Mouse (Mus musculus) heart, embryonic 11.5 days (tissue): ENCODE data around the gene Tcf7l1. TPM values are rescaled to one million over a fixed set of nuclear protein-coding genes. Genes with fewer than 3 reads are reported as not detected.
A peak's percentile ranks its signal among the peaks of the same experiment; 100 is the strongest.
"Not testable (repeated sequence)": the region's sequence is repeated elsewhere in the genome, so short reads cannot be mapped to it uniquely, and the experiment has no call there.

ENCODE experiments used
- ATAC-seq: fragments of 200-750 bp; cut with Nextera tagmentation; replicated peaks from 2 replicates; pipeline ENCODE4 v1.8.0; 2017; ENCODE audit warnings: moderate library complexity; ENCODE audit not compliant: insufficient number of reproducible peaks, low FRiP score, low TSS enrichment
- H3K27ac ChIP-seq: fragments of 300-500 bp; sonication (generic); 2 replicates; pipeline ENCODE4 v1.5.1; 2014; ENCODE audit warnings: mild to moderate bottlenecking, low read depth, low read length
- H3K27me3 ChIP-seq: fragments of 300-500 bp; sonication (generic); 2 replicates; pipeline ENCODE4 v1.6.1; 2014; ENCODE audit warnings: mild to moderate bottlenecking, low read length, mixed read lengths; ENCODE audit not compliant: control insufficient read depth, insufficient read depth
- H3K36me3 ChIP-seq: fragments of 300-500 bp; sonication (generic); 2 replicates; pipeline ENCODE4 v1.6.1; 2014; ENCODE audit warnings: mild to moderate bottlenecking, low read length, moderate library complexity, mixed read lengths; ENCODE audit not compliant: control insufficient read depth, insufficient read depth
- H3K4me1 ChIP-seq: fragments of 300-500 bp; sonication (generic); 2 replicates; pipeline ENCODE4 v1.6.1; 2014; ENCODE audit warnings: low read length; ENCODE audit not compliant: control insufficient read depth, insufficient read depth
- H3K4me2 ChIP-seq: fragments of 300-500 bp; sonication (generic); 2 replicates; pipeline ENCODE4 v1.6.1; 2014; ENCODE audit warnings: mild to moderate bottlenecking, moderate library complexity
- H3K4me3 ChIP-seq: fragments of 300-500 bp; sonication (generic); 2 replicates; pipeline ENCODE4 v1.5.1; 2014; ENCODE audit warnings: low read depth, low read length
- H3K9ac ChIP-seq: fragments of 300-500 bp; sonication (generic); 2 replicates; pipeline ENCODE4 v1.6.1; 2014; ENCODE audit warnings: mild to moderate bottlenecking, low read depth, low read length, moderate library complexity
- H3K9me3 ChIP-seq: fragments of 300-500 bp; sonication (generic); replicated peaks from 2 replicates; pipeline ENCODE4 v1.6.1; 2016; ENCODE audit warnings: low read length; ENCODE audit not compliant: control insufficient read depth
- WGBS: fragments of 180-500 bp; shearing (Covaris S2); extraction: QIAGEN DNeasy Blood & Tissue Kit; methylation state at CpG from one replicate; pipeline ENCODE4 v1.1.7; 2014; ENCODE audit not compliant: insufficient replicate concordance; 5-methylcytosine and 5-hydroxymethylcytosine counted together
- polyA plus RNA-seq: library from polyadenylated mRNA; unstranded; fragments of >200 nt; fragmentation: Nextera tagmentation; extraction: Ambion mirVana; gene quantifications from 2 replicates; pipeline ENCODE4 v1.2.1, GENCODE M21; 2014

The Tcf7l1 gene
- 15.6 and 15.7 TPM in 2 replicates for polyA plus RNA-seq

- Histone ChIP-seq H3K4me2 (peak within 1 kb of the TSS; percentile 89), H3K4me1 (peaks cover 5% of the 10 kb centered on the region), H3K9me3 (no peaks in the 10 kb centered on the region), H3K27ac (peak within 1 kb of the TSS; percentile 71), H3K9ac (peak within 1 kb of the TSS; percentile 83), H3K27me3 (no peaks in the 10 kb centered on the region), H3K36me3 (no peaks in the 10 kb centered on the region; the same call in 1 of the 2 replicates), H3K4me3 (peak within 1 kb of the TSS; percentile 84)
- WGBS = under 1% methylated on average over 75 of the region's 80 CpGs
- peak; percentile 88 for ATAC-seq
Observed at GRCm38 (mm10) chr6:72788892-72789699, at the start of gene Tcf7l1. Tcf7l1 (minus strand) TSS chr6:72789254.

GRCm38 (mm10) chr6:72837756-72838155, 48.7 kb upstream of the Tcf7l1 start:
- Histone ChIP-seq H3K9me3 (no peaks in the 10 kb centered on the region), H3K4me3 (no peak overlapping the region), H3K4me2 (no peak overlapping the region), H3K36me3 (0 out of 2 replicates have a peak, but pooled peaks cover 2% of the 10 kb centered on the region), H3K9ac (no peak overlapping the region), H3K27me3 (no peaks in the 10 kb centered on the region), H3K4me1 (no peaks in the 10 kb centered on the region), H3K27ac (no peak overlapping the region)
- WGBS = 91% methylated on average over 4 of the region's 4 CpGs
- no peak for ATAC-seq

- 72% methylated on average over 4 of the region's 4 CpGs for WGBS
- H3K4me2 ChIP-seq = no peak overlapping the region
- H3K4me3 ChIP-seq = no peak overlapping the region
- no peak overlapping the region for H3K9ac ChIP-seq
- no peak for ATAC-seq
- H3K27me3 ChIP-seq = no peaks in the 10 kb centered on the region
- H3K4me1 ChIP-seq = no peaks in the 10 kb centered on the region
- no peaks in the 10 kb centered on the region for H3K36me3 ChIP-seq
- no peak overlapping the region for H3K27ac ChIP-seq
- H3K9me3 ChIP-seq = no peaks in the 10 kb centered on the region
Observed at GRCm38 (mm10) chr6:72834518-72834917, 45.5 kb upstream of the Tcf7l1 start.

- Histone ChIP-seq H3K27me3 (no peaks in the 10 kb centered on the region), H3K4me2 (no peak overlapping the region), H3K27ac (no peak overlapping the region), H3K36me3 (no peaks in the 10 kb centered on the region), H3K4me3 (no peak overlapping the region), H3K9ac (no peak overlapping the region), H3K4me1 (no peaks in the 10 kb centered on the region), H3K9me3 (no peaks in the 10 kb centered on the region)
- ATAC-seq = no peak
- 47% methylated on average over 3 of the region's 3 CpGs for WGBS
Observed at GRCm38 (mm10) chr6:72831858-72832257, 42.8 kb upstream of the Tcf7l1 start.

- H3K27me3 ChIP-seq = no peaks in the 10 kb centered on the region
Observed at GRCm38 (mm10) chr6:72831276-72831675, 42.2 kb upstream of the Tcf7l1 start.

GRCm38 (mm10) chr6:72828857-72829256, 39.8 kb upstream of the Tcf7l1 start:
- ATAC-seq = no peak
- Histone ChIP-seq H3K4me2 (no peak overlapping the region), H3K36me3 (no peaks in the 10 kb centered on the region), H3K4me3 (no peak overlapping the region), H3K9ac (no peak overlapping the region), H3K9me3 (no peaks in the 10 kb centered on the region), H3K27me3 (no peaks in the 10 kb centered on the region), H3K27ac (no peak overlapping the region), H3K4me1 (0 out of 2 replicates have a peak, but pooled peaks cover 9% of the 10 kb centered on the region)
- 79% methylated on average over 3 of the region's 3 CpGs for WGBS

More at GRCm38 (mm10) chr6:72831276-72831675, 42.2 kb upstream of the Tcf7l1 start:
- no peak for ATAC-seq
- WGBS = 25% methylated on average over 3 of the region's 3 CpGs
- H3K4me3 ChIP-seq = no peak overlapping the region
- H3K9ac ChIP-seq = no peak overlapping the region
- no peaks in the 10 kb centered on the region for H3K9me3 ChIP-seq
- no peak overlapping the region for H3K4me2 ChIP-seq
- no peak overlapping the region for H3K27ac ChIP-seq
- H3K4me1 ChIP-seq = no peaks in the 10 kb centered on the region
- H3K36me3 ChIP-seq = no peaks in the 10 kb centered on the region

- not testable (repeated sequence) for H3K27me3 ChIP-seq, H3K4me2 ChIP-seq, H3K9me3 ChIP-seq, H3K4me1 ChIP-seq, ATAC-seq, H3K36me3 ChIP-seq, H3K4me3 ChIP-seq, H3K9ac ChIP-seq, H3K27ac ChIP-seq
- 12% methylated on average over 9 of the region's 9 CpGs for WGBS
Observed at GRCm38 (mm10) chr6:72828037-72828436, 39.0 kb upstream of the Tcf7l1 start.

GRCm38 (mm10) chr6:72825762-72826161, 36.7 kb upstream of the Tcf7l1 start:
- Histone ChIP-seq H3K27me3 (no peaks in the 10 kb centered on the region), H3K4me3 (no peak overlapping the region), H3K36me3 (no peaks in the 10 kb centered on the region), H3K4me1 (0 out of 2 replicates have a peak, but pooled peaks cover 9% of the 10 kb centered on the region), H3K27ac (no peak overlapping the region), H3K9me3 (no peaks in the 10 kb centered on the region), H3K9ac (no peak overlapping the region), H3K4me2 (no peak overlapping the region; the same call in 1 of the 2 replicates)
- no peak for ATAC-seq
- WGBS = 42% methylated on average over 9 of the region's 9 CpGs
